Mouse (Mus musculus) myocyte (in vitro differentiated cells): ENCODE measurements around the gene Pawr.

Source experiments
- MAX ChIP-seq: IDR thresholded peaks from one replicate; pipeline ENCODE4 v1.6.1; 2011; ENCODE audit warnings: low read depth, mild to moderate bottlenecking, control low read depth
- MYOD1 ChIP-seq, 3 experiments: IDR thresholded peaks; one replicate each; pipeline ENCODE4 v1.6.1; 2011; ENCODE audit warnings: control low read depth in 2 of 3, low read depth in 2 of 3, mild to moderate bottlenecking in 2 of 3, moderate library complexity in 1 of 3; ENCODE audit not compliant: insufficient read length in 2 of 3, control insufficient read depth in 1 of 3
- MYOG ChIP-seq, 3 experiments: IDR thresholded peaks; one replicate each; pipeline ENCODE4 v1.6.1; 2011; ENCODE audit warnings: control low read depth in 2 of 3, low read depth in 2 of 3, mild to moderate bottlenecking in 2 of 3; ENCODE audit not compliant: insufficient read length in 2 of 3, control insufficient read depth in 1 of 3, insufficient read depth in 1 of 3
- POLR2A ChIP-seq: IDR thresholded peaks from one replicate; pipeline ENCODE4 v1.6.1; 2011; ENCODE audit warnings: low read depth, mild to moderate bottlenecking, control low read depth, moderate library complexity; ENCODE audit not compliant: insufficient read length
- POLR2AphosphoS2 ChIP-seq: IDR thresholded peaks from one replicate; pipeline ENCODE4 v1.6.1; 2011; ENCODE audit warnings: low read depth, control low read depth; ENCODE audit not compliant: insufficient read length
- TCF12 ChIP-seq: IDR thresholded peaks from one replicate; pipeline ENCODE4 v1.6.1; 2011; ENCODE audit warnings: mild to moderate bottlenecking, control low read depth; ENCODE audit not compliant: poor library complexity, insufficient read depth, severe bottlenecking
- TCF3 ChIP-seq: IDR thresholded peaks from one replicate; pipeline ENCODE4 v1.6.1; 2011; ENCODE audit warnings: low read depth, control low read depth; ENCODE audit not compliant: insufficient read length
- USF1 ChIP-seq: IDR thresholded peaks from one replicate; pipeline ENCODE4 v1.6.1; 2011; ENCODE audit warnings: low read depth, mild to moderate bottlenecking, control low read depth, moderate library complexity

- TF ChIP-seq USF1: no peak
- no peak for TF ChIP-seq MYOG (IDR thresholded peaks at IDR 0.05; ENCODE audit: control insufficient read depth in 1 of 3, insufficient read depth in 1 of 3, insufficient read length in 2 of 3, low read depth in 2 of 3)
- no peak for TF ChIP-seq POLR2A
- no peak for TF ChIP-seq TCF12
- TF ChIP-seq TCF3: no peak
- TF ChIP-seq MYOD1 (IDR thresholded peaks at IDR 0.05; ENCODE audit: control insufficient read depth in 1 of 3, insufficient read length in 2 of 3, low read depth in 2 of 3): no peak
- no peak for TF ChIP-seq MAX
- TF ChIP-seq POLR2AphosphoS2: no peak
Measured at GRCm38 (mm10) chr10:108299828-108300227, 32.1 kb upstream of the Pawr start.
